Mouse (Mus musculus): Measurements from ENCODE around the gene Ryr3.

Gene Ryr3

DNA sequence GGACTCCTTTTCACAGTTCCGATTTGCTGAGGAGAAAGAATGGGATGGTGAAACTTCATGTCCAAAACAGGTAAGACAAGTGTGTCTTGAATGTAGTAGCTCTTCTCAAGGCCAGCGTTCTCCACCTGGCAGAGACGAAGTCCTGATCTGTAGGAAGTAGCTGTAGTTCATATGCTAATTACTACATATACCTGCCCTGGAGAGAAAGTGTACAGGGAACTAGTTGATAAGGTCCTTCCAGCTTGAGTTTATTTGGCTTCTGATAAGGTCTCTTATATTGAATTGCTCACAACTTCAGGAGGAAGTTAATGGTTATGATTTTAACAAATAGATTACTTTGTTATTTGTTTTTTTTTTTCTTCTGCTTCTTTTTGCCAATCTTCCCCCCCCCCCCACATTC is 591.7 kb downstream of the Ryr3 start:
- no peak for DNase-seq

DNA sequence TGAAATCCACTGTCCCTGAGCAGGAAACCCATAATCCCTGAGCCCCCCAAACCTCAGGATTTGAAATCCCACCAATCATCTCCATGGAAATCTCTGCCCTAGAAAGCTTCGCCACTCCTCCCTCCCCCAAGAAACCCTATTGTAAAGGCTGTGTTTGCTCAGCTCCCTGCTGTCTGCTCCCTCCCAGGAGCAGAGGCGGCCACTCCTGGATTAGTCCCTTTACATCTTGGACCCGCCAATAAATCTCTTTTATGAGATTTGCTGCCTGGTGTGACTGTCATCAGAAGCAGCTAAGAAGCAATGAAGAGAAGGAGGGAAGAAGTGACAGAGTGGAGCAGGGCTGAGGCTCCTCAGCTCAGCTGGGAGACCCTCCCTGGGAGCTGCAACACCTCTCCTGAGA is 599.7 kb downstream of the Ryr3 start:
- DNase-seq, result no peak

DNA sequence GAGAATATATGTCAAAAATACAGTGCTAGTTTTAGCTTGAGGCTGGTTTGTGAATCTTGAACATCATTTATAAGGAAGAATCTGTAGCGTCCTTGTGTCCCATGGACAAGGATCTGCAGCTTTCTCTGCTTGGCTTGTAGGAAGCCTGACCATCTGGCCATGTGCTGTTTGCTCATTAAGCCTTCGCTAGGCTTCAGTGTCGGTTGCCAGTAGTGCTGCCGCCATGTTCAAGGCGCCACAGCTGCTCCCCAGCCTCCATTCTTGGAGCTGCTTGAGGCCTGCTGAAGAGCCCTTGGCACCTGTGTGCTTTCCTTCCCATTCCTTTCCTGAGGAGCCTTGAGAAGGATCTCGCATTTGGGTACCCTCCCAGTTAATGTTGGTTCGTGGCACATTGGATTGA is 602.5 kb downstream of the Ryr3 start:
- DNase-seq, result no peak

DNA sequence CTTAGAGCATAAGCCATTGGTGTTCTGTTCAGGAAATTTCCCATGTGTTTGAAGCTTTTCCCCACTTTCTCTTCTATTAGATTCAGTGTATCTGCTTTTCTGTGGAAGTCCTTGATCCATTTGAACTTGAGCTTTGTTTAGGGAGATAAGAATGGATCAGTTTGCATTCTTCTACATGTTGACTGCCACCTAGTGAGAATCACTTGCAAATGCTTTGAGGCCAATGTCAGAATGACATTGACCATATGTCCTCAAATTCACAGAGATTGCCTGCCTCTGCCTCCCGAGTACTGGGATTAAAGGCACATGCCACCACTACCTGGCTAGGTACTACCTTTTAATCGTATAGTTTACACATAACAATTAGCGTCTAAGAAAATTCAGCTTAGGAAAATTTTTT is 604.3 kb downstream of the Ryr3 start:
- peak; percentile 17 for DNase-seq

DNA sequence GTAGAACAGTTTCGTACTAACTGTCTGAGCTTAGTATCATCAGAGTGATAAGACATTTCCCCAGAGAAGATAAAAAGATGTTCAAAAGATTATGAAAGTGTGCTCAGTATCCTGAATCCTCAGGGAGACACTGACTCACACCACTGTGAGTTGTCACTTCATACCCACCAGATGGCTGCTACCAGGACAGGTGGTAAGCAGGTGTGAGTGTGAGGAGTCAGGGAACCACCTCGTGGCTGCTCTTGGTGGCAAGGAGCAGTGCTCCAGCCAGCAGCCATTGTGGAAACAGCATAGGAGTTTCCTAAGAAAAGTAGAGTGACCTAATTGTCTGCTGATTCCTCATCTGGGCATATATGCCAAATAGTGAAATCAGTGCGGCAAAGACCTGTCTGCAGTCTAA is 610.4 kb downstream of the Ryr3 start:
- DNase-seq, result no peak

DNA sequence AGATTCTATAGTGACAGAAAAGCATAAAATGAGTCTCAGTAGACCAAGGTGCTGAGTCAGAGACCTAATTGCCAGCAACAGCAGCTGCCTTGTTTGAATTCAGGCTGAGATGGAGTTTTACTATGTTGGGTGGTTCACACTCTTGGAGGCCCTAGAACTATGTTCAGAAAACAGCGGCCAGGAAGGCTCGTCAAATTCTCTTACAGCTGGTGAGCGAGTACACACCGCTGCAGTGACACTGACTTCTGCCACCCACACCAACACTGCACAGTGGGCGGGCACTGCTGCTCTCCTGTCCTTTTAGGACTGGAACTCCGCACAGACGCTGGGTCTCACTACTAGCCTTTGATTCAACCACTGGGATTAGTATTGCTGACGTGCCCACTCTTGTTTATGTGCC is 614.4 kb downstream of the Ryr3 start:
- DNase-seq, result no peak

DNA sequence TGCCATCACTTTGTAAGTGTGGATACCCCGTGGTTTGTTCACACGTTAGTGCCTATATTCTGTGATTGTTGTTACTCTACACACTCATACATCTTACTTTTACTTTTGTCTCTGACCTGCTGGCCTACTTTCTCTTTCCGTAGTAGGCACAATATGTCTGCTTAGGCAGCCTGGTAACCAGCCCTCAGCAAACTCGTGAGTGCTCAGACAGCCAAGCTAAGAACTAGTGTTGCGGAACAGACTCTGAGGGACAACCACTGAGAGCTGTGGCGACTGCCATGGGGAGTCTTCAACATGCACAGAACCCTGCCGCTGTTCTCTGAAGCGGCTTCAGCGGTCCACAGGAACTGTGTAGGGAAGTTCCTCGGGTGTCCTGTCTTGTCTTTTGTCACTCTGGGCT is 616.7 kb downstream of the Ryr3 start:
- DNase-seq, result no peak

DNA sequence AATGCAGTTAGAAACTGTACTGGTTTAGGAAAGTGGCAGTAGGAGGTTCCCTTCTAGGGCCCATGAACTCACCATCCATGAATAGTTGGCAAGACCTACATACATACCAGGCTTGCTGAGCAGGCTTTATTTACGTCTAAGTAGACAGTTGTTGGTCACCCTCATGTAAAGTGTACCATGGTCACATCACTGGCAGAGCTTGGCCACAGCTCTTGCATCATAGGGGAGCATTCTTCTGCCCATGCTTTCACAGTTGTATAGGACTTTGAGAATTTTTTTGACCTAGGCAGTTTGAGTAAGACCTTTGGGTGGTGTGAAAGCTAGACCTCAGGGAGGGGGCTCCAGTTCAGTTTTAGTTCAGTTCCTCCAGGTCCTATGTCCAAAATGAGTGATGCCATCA is 619.8 kb downstream of the Ryr3 start:
- no peak for DNase-seq

DNA sequence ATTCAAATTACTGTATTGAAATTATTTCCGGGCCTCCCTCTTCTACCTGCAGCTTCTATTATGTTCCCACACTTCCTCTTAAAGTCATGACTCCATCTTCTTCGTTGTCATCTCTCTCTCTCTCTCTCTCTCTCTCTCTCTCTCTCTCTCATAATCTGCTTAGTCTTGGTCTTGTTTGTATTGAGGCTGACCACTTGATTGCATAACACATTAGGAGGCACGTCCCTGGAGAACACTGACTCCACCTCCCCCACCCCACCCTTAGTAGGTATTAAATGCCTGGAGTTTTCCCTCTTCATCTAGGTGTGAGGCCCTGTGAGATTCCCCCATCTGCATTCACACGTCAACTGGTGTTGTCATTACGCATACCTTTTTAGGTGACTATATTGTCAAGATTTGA is 620.5 kb downstream of the Ryr3 start:
- no peak for DNase-seq

DNA sequence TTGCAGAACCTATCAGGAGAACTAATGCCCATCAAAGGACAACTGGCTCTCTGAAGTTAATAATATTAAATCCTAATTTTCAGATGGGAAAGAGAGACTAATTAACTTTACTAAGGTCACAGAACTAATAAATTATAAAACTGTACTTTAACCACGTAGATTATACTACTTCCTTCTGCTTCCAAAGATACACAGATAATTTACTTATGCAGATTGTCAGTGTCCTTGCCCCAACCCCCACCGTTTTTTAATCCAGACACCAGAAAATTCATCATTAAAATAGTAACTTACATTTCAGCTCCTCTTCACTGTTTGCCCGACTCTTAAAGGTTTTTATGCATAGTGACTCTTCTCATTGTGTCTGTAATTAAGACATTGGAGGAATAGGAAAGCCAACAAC is 621.1 kb downstream of the Ryr3 start:
- no peak for DNase-seq

DNA sequence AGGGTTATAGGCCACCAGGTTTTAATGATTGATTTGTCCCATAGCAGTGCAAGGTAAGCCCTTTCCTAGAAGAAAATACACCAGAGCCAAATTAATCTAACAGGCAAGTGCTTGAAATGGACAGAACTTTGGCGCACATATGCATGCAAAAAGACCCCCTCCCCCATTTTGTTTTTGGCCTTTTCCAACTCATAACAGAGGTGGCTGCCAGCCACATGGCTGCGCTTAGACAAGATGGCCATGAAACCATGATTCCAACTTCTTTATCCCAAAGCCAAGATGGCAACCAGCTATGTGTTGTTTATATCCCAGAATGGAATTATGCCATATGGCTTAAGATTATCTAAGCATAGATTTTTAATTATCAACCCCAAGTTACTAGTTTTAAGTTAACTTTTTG is 623.1 kb downstream of the Ryr3 start:
- no peak for DNase-seq

DNA sequence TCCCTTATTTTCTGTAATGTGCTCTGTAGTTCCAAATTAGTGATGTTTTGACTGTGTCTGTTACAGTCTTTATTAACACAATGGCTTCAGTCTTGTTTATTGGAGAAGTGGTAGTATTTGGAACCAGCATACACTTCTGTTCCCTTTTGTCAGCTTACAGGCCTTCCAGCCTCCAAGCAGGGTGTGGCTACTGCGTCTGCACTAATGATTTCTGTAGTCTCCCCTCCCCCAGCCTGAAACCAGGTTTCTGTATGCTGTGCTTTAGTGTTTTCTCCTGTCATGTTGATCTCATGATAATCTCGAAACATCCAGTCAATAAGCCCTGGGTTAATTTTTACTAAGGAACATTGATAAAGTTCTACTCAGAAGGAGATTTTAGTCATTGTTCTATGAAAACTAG is 623.6 kb downstream of the Ryr3 start:
- no peak for DNase-seq

DNA sequence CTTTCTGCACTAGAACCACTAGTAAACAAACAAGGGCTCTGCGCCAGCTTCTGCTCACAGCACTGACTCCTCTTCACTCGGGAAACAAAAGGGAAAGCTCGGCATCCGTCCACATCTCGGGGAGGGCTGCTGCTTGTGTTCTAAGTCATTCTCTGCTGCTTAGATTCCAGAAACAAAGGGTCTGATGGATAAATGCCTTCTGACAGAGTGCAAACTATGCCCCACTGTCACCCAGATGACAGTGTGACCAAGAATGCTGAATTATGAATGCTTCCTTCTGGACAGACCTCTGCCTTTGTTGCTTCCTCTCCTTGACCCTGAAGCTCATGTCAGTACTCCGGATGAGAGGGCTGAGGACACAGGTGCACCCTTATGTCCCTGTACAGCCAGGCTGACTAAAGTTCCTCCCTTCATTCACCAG is 625.4 kb downstream of the Ryr3 start:
- DNase-seq, result peak; percentile 27

DNA sequence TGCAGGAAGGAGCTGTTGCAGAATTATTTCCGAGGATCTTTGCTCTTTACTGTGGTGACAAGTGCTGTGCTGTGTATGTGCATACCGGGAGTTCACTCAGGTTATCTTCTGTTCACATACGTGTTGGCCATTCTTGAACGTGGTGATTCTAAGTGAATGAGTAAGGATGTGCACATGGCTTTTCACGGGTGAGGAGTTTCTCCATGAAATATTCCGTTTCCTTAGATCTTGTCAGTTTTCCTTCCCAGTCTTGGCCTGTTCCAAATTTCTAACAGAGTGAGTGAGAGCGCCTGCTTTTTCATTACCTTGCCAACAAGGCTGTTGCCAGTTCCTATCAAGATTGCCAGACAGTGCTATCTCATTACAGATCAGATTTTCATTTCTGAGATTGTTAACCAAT is 625.9 kb downstream of the Ryr3 start:
- DNase-seq, result no peak

Data from kidney, adult 9 months (tissue).